Mouse (Mus musculus) lung, postnatal 0 days (tissue): ENCODE data around the gene Adgrl1.

Source experiments
- CTCF ChIP-seq: IDR thresholded peaks from 2 replicates; pipeline ENCODE4 v1.5.1; 2016; ENCODE audit warnings: antibody characterized with exemption, mild to moderate bottlenecking
- EP300 ChIP-seq: IDR thresholded peaks from 2 replicates; pipeline ENCODE4 v1.6.1; 2016; ENCODE audit warnings: antibody characterized with exemption, mild to moderate bottlenecking, control low read depth

DNA sequence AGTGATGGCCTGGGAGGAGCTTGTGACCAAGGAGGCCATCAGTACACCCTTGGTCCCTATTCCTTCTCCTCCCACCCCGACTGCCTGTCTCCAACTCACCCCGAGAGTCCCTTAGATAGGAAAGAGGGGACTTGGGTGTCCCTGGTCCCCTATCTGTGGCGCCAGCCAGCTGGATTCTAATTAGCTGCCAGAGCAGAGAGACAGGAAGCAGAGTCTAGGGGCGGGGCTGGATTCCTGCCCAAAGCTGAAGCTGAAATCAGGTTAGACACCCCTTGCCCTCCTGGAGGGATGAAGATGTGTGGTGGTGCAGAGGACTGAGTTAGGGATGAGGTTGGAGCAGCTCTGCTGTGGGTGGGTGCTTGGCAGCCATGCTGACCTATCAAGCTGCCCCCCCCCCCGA is 15.0 kb downstream of the Adgrl1 start:
- TF ChIP-seq CTCF (no peak), EP300 (no peak)
